Mouse (Mus musculus) E14TG2a.4 (cell line): ENCODE measurements at regions not wholly inside any gene's neighbourhood (a gene's known extent, or its start where the extent isn't known, plus 50 kb on each side); places are given as distances from the start of the nearest gene placed in this dataset.

Experiments
- H3K27me3 ChIP-seq: 2 replicates; pipeline ENCODE4 v1.6.1; 2014; ENCODE audit warnings: low read length, control low read depth; ENCODE audit not compliant: insufficient read depth
- H3K36me3 ChIP-seq: 2 replicates; pipeline ENCODE4 v1.6.1; 2014; ENCODE audit warnings: low read length, control low read depth; ENCODE audit not compliant: insufficient read depth
- H3K4me1 ChIP-seq: replicated peaks from 2 replicates; pipeline ENCODE4 v1.6.1; 2014; ENCODE audit warnings: low read depth, low read length, control low read depth
- H3K4me3 ChIP-seq: replicated peaks from 2 replicates; pipeline ENCODE4 v1.5.1; 2014; ENCODE audit warnings: mild to moderate bottlenecking, low read length
- H3K9me3 ChIP-seq: 2 replicates; pipeline ENCODE4 v1.6.1; 2014; ENCODE audit warnings: low read length, control low read depth
- CTCF ChIP-seq: conservative IDR thresholded peaks from 2 replicates; pipeline ENCODE4 v1.5.1; 2014; ENCODE audit warnings: low read length
- NANOG ChIP-seq: IDR thresholded peaks from 2 replicates; pipeline ENCODE4 v1.6.1; 2014; ENCODE audit warnings: borderline replicate concordance, low read length, mixed read lengths
- POU5F1 ChIP-seq: IDR thresholded peaks from 2 replicates; pipeline ENCODE4 v1.6.1; 2014; ENCODE audit warnings: low read length, borderline replicate concordance

GRCm38 (mm10) chrX:99275536-99275935, 139.6 kb downstream of the Efnb1 start:
- Histone ChIP-seq H3K4me3 (no peak overlapping the region), H3K4me1 (peaks cover 2% of the 10 kb centered on the region; the same call in 1 of the 2 replicates), H3K27me3 (no peaks in the 10 kb centered on the region), H3K9me3 (no peaks in the 10 kb centered on the region), H3K36me3 (no peaks in the 10 kb centered on the region)
- TF ChIP-seq CTCF (no peak), NANOG (no peak), POU5F1 (no peak)

DNA sequence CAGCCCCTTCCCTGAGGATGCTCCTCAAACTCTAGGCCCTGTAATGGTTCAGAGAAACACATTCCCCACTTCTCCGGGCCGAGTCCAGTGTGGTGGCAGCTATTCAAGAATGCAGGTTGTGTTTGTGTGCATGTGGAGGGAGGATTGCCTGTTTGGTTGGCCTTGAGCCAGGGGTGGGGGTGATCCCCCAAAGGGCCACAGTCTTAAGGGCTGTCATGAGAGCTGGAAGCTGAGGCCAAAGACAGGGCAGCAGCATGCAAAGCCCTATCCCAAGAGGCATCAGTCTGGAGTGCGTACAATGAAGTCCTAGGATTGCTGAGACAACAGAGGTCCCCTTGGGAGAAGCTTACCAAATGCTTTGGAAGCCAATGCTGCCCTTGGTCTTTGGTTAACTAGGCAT, 136.0 kb downstream of the Efnb1 start:
- TF ChIP-seq NANOG (no peak), CTCF (no peak), POU5F1 (no peak)
- no peaks in the 10 kb centered on the region for H3K27me3 ChIP-seq
- no peaks in the 10 kb centered on the region for H3K36me3 ChIP-seq
- no peak overlapping the region for H3K4me3 ChIP-seq
- H3K9me3 ChIP-seq = no peaks in the 10 kb centered on the region
- H3K4me1 ChIP-seq = no peaks in the 10 kb centered on the region

DNA sequence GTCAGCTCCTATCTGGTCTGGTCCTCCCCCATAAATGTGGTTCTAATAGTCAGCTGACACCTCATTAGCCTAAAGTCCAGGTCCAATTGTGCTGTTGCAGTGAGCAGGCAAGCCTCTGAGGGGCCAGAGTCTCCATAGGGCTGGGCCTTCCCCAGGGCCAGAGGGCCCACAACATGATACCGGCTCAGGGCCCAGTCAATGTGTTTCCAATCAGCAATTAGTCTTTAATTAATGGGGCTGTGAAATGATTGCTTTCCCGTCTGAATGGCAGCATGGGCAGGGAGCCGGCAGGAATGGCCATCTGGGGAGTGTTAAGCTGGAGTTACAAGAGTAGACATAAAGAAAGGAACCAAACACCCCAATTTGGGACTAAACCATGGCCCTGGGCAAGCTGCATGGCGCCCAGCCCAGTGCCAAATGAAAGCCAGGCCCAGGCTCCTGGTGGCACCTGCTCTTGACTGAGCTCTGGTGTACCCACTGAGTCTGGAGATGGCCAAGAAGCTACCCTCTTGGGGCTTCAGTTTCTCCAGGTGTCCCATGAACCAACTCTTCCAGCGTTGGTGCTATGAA, 113.2 kb downstream of the Efnb1 start:
- peaks cover 10% of the 10 kb centered on the region for H3K27me3 ChIP-seq
- TF ChIP-seq POU5F1 = no peak
- no peak for TF ChIP-seq NANOG
- no peak for TF ChIP-seq CTCF
- H3K4me1 ChIP-seq = no peaks in the 10 kb centered on the region
- H3K4me3 ChIP-seq = no peak overlapping the region
- H3K9me3 ChIP-seq = no peaks in the 10 kb centered on the region
- H3K36me3 ChIP-seq = no peaks in the 10 kb centered on the region

DNA sequence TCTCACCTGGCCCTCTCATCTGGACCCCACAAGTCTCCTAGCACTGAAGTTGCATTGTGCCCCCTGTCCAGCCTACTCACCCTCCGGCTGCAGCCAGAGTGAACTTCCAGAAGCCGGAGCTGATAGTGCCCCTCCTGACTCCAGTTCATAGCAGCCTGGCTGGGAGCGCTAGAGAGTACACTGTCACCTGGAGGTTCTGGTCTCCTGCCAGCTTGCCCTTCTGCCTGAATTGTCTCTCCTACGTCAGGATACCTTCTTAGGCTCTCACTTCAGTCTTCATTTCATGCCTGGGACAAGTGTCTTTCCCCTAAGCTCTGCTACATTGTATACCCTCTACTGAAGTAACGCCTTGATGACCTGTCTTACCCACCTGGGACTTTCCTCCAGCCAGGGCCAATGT, 112.3 kb downstream of the Efnb1 start:
- Histone ChIP-seq H3K27me3 (peaks cover 10% of the 10 kb centered on the region), H3K9me3 (no peaks in the 10 kb centered on the region)
- TF ChIP-seq NANOG (no peak), POU5F1 (no peak), CTCF (no peak)

DNA sequence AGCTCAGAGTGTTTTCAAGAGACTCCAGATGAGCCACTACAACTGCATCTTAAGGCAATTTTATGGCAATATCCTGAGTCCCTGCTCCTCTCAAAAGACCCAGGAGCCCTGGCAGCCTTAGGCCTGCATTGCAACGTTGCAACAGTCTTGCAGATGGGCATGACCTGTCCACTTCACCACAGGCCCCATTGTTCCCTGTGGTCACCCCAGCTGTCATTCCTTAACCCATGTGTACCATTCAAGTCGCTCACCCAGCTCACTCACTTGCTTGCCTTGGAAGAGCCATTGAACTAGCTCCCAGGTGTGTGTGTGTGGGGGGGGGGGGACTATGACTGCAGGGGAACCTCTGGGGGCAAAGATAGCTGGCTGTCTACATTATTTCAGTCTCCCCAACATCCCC, 110.8 kb downstream of the Efnb1 start:
- Histone ChIP-seq H3K4me3 (no peak overlapping the region), H3K36me3 (no peaks in the 10 kb centered on the region), H3K27me3 (peaks cover 10% of the 10 kb centered on the region), H3K9me3 (no peaks in the 10 kb centered on the region), H3K4me1 (0 out of 2 replicates have a peak, but pooled peaks cover 2% of the 10 kb centered on the region)
- no peak for TF ChIP-seq NANOG
- no peak for TF ChIP-seq CTCF
- no peak for TF ChIP-seq POU5F1

More for the DNA sequence above, 112.3 kb downstream of the Efnb1 start:
- Histone ChIP-seq H3K4me3 (no peak overlapping the region), H3K36me3 (no peaks in the 10 kb centered on the region), H3K4me1 (no peaks in the 10 kb centered on the region)

GRCm38 (mm10) chrX:99246051-99246450, 110.1 kb downstream of the Efnb1 start:
- H3K9me3 ChIP-seq = no peaks in the 10 kb centered on the region
- TF ChIP-seq POU5F1 (no peak), CTCF (no peak), NANOG (no peak)
- H3K4me3 ChIP-seq = no peak overlapping the region
- H3K4me1 ChIP-seq = 0 out of 2 replicates have a peak, but pooled peaks cover 4% of the 10 kb centered on the region
- H3K27me3 ChIP-seq = peaks cover 10% of the 10 kb centered on the region
- no peaks in the 10 kb centered on the region for H3K36me3 ChIP-seq

DNA sequence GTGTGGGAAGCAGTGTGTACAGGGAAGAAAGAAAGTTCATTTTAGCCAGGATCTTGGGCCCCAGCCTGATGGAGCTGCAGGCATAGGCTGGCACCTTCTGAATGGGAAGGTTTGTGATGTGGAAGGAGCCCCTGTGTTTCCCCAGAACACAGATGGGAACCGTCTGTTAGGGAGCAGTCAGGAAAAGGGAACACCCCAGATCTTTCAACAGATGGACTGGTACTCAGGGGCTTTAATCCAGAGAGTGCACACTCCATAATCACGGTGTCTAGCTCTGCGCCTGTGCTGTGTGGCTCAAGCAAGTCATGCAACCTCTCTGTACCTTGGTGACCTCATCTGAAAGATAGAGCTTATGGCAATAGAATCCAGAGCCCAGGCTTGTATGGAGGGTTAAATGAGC, 109.6 kb downstream of the Efnb1 start:
- H3K27me3 ChIP-seq = peaks cover 10% of the 10 kb centered on the region
- TF ChIP-seq CTCF (no peak), POU5F1 (no peak), NANOG (no peak)
- no peak overlapping the region for H3K4me3 ChIP-seq
- no peaks in the 10 kb centered on the region for H3K36me3 ChIP-seq
- H3K9me3 ChIP-seq = no peaks in the 10 kb centered on the region
- 0 out of 2 replicates have a peak, but pooled peaks cover 4% of the 10 kb centered on the region for H3K4me1 ChIP-seq

DNA sequence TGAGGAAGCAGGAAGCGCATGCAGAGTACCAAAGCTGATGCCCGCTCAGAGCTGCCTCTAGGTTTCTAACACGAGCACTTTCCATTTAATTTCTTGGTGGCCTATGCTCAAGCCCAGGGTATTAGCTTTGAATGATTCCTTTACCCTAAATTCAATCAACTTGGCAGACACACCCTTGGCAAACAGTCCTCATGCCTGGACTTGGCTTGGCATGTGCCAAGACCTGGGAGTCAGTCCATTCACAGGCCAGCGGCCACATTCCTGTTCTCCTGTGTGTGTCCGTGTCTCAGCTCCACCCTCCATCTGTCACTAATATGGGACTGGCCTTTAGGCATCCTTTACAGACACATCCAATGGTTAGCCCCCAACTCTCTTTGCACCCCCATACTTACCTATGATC, 107.3 kb downstream of the Efnb1 start:
- TF ChIP-seq POU5F1 (no peak), NANOG (no peak), CTCF (no peak)
- H3K36me3 ChIP-seq = no peaks in the 10 kb centered on the region
- no peak overlapping the region for H3K4me3 ChIP-seq
- 0 out of 2 replicates have a peak, but pooled peaks cover 4% of the 10 kb centered on the region for H3K4me1 ChIP-seq
- peaks cover 10% of the 10 kb centered on the region for H3K27me3 ChIP-seq
- H3K9me3 ChIP-seq = no peaks in the 10 kb centered on the region

GRCm38 (mm10) chrX:99241684-99242118, 105.8 kb downstream of the Efnb1 start:
- no peak overlapping the region for H3K4me3 ChIP-seq
- H3K4me1 ChIP-seq = 0 out of 2 replicates have a peak, but pooled peaks cover 4% of the 10 kb centered on the region
- no peaks in the 10 kb centered on the region for H3K9me3 ChIP-seq
- TF ChIP-seq NANOG (no peak), POU5F1 (no peak), CTCF (no peak)
- H3K36me3 ChIP-seq = no peaks in the 10 kb centered on the region
- H3K27me3 ChIP-seq = peaks cover 4% of the 10 kb centered on the region
